Mouse (Mus musculus): Measurements from ENCODE around the gene Bcr.

The Bcr gene

DNA sequence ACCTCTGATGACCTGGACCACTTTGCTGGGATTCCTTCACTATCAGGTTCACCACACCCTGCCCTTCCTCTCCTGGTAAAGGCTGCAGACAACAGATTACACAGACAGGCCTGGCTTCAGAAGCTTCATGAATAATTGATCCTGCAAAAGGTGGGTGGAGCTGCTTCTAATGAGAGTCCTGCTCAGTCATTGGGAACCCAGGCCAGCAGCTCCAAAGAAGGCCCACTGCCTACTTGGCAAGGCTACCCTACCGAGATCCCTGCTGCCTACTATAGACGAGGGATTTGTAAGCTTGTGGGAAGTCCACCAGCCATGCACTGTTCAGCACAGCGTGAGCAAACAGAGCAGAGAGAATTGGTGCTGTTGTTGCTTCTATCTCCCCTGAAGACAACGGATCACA is 4.1 kb upstream of the Bcr start:
- CTCF ChIA-PET, result no interaction called here

DNA sequence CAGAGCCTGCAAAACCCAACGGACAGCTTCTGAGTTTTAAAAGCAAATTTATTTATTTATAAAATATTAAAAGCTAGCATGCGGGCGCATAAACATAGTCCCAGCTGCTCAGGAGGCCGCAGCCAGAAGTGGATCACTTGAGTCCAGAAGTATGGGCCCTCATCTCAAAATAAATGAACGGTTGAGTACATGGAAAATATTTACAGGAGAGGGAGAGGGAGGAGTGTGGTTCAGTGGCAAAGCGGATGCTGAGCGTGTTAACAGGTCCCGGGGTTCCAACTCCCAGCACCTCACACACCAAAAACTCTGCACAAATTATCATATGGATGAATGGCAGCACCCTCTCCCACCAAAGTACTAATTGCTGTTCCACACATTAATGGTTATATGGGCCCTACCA is 2.1 kb upstream of the Bcr start:
- CTCF ChIA-PET, result interaction anchor here (0.6 to 0.7 kb wide), 2 partner anchors 14 to 1179 kb away, joined by 4 to 27 read pairs; partner anchors contain the start of gene Prmt2

GRCm38 (mm10) chr10:75058761-75059395 is 1.5 kb upstream of the Bcr start:
- CTCF ChIA-PET, result interaction anchor here (0.6 to 1.6 kb wide), 6 partner anchors 14 to 1179 kb away, joined by 3 to 27 read pairs (median 5); partner anchors contain the start of gene Prmt2

GRCm38 (mm10) chr10:75059396-75059795 is 996 bp upstream of the Bcr start:
- CTCF ChIA-PET, result interaction anchor here (0.7 to 1.6 kb wide), 4 partner anchors 13 to 527 kb away, joined by 3 to 12 read pairs (median 5); no protein-coding TSS in a partner anchor

DNA sequence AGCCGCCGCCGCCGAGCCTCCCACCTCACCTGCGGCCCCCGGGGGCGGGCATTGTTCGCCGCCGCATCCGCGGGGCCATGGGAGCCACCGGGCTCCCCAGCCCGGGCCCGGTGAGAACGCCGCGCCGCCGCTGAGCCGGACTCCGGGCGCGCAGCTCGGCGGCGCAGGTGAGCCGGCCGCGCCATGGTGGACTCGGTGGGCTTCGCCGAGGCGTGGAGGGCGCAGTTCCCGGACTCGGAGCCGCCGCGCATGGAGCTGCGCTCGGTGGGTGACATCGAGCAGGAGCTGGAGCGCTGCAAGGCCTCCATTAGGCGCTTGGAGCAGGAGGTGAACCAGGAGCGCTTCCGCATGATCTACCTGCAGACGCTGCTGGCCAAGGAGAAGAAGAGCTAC is 447 bp downstream of the Bcr start:
- CTCF ChIA-PET, result interaction anchor here (0.5 to 1.1 kb wide), 3 partner anchors 45 to 90 kb away, joined by 3 to 5 read pairs (median 5); no protein-coding TSS in a partner anchor

- CTCF ChIA-PET, result interaction anchor here (0.5 to 1.5 kb wide), 4 partner anchors 44 to 90 kb away, joined by 3 to 5 read pairs (median 4); no protein-coding TSS in a partner anchor
These were observed 1.2 kb downstream of the Bcr start for GRCm38 (mm10) chr10:75061341-75062188.

- CTCF ChIA-PET, result interaction anchor here (1.5 kb wide), 1 partner anchor 89 kb away, joined by 3 read pairs; no protein-coding TSS in a partner anchor
These were observed 1.8 kb downstream of the Bcr start for GRCm38 (mm10) chr10:75062189-75062561.

DNA sequence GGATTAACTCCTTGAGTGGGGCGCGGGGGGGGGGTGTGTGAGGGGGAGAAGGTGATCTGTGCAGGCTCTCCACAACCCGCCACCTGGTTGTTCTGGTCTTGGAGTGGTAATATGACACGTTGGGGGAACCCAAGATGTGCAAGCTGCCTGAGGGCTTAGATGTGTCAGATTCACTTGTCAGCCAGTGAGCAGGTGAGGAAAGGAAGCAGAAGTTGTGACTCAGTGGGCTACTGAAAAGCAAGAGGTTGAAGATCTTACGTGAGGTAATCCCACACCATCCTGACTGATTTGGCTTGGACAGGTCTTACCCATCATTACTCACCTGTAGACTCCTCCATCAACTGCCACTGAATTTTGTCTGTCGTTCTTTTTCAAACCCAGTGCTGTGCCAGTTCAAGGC is 2.2 kb downstream of the Bcr start:
- CTCF ChIA-PET, result interaction anchor here (1.5 kb wide), 1 partner anchor 89 kb away, joined by 3 read pairs; no protein-coding TSS in a partner anchor

DNA sequence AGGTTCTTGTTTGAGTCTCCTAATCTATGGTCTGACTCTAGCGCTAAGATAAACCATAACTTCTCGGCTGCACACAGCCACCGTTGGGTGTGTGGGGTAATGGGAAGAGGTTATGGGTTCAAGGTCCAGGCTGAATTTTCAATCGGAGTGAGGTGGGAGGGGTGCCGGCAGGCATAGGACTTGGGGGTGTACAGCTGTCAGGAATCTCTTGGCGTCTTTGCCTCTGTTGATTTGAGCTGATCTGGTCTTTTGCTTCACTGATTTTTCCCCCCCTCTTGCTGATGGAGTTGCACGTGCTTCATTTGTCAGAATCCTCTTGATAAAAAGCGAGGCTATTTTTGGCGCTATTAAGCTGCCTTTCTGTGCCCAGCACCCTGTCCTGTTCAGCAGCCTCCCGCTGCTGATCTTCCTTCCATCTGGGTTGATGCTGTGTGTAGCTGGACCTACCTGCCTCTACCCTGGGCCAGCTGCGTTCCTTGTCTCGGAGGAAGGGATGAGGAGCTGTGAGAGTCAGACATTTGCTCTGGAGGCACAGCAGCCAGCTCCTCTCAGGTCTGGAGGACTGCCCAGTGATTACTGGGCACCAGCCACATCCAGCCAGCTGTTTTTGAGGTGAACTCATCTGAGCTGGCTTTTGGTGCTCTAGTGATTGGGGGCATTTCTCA is 3.0 kb downstream of the Bcr start:
- CTCF ChIA-PET, result interaction anchor here (0.6 to 1.5 kb wide), 2 partner anchors 88 to 888 kb away, joined by 3 to 5 read pairs; no protein-coding TSS in a partner anchor

GRCm38 (mm10) chr10:75065691-75066090 is 5.3 kb downstream of the Bcr start:
- CTCF ChIA-PET, result no interaction called here

DNA sequence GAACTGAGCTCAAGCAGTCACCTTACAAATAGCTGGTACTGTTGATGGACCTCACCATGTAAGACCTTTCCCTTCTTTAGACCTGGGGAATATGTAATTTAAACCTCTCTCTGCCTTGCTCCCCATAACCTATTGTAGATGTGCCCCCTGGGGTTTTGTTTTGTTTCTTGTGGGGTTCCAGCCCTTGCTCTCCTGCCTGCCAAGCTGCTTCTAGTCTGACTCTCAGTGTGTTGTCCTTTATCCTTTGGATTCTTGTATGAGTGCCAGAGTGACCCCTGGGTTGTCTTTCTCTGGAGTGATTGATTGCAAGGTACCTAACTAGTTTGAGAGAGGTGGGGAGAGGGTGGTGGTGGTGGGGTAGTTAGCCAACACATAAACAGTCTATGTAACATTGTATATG is 7.1 kb downstream of the Bcr start:
- CTCF ChIA-PET, result no interaction called here

GRCm38 (mm10) chr10:75068086-75068485 is 7.7 kb downstream of the Bcr start:
- CTCF ChIA-PET, result no interaction called here

- CTCF ChIA-PET, result interaction anchor here (0.5 kb wide), 1 partner anchor 764 kb away, joined by 3 read pairs; no protein-coding TSS in a partner anchor
These were observed 8.4 kb downstream of the Bcr start for GRCm38 (mm10) chr10:75068624-75069328.

DNA sequence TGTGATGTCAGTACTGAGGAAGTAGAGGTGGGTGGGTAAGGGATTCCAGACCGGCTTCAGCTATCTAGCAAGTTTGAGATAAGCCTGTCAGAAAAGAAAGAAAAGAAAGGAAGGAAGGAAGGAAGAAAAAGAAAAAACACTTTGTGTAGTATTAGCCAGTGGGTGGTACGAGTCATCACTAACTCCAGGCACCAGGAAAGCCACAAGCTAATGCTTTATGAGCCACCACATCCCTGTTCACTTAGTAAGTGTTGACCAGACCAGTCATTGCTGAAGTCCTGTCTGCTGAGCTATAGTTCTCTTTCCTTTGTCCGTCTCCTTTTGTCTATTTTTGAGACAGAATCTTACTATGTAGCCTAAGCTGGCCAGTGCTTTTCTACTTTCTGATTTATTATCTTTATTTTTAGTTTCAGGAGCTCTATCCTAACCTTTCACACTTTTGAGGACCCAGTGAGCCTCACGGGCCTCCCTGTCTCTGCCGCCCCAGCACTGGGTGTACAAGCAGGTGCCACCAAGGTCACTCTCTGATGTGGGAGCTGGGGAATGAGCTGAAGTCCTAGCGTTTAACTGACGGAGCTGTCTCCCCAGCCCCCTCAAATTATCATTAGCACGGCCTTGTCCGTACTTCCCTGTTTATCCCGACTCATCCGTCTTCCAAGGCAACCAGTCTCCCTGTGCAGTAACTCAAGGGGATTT is 10.0 kb downstream of the Bcr start:
- CTCF ChIA-PET, result interaction anchor here (0.6 kb wide), 1 partner anchor 47 kb away, joined by 20 read pairs; no protein-coding TSS in a partner anchor

- CTCF ChIA-PET, result interaction anchor here (0.6 to 1.1 kb wide), 3 partner anchors 44 to 851 kb away, joined by 3 to 7 read pairs (median 4); no protein-coding TSS in a partner anchor
These were observed 15.3 kb downstream of the Bcr start for GRCm38 (mm10) chr10:75075665-75076064.

DNA sequence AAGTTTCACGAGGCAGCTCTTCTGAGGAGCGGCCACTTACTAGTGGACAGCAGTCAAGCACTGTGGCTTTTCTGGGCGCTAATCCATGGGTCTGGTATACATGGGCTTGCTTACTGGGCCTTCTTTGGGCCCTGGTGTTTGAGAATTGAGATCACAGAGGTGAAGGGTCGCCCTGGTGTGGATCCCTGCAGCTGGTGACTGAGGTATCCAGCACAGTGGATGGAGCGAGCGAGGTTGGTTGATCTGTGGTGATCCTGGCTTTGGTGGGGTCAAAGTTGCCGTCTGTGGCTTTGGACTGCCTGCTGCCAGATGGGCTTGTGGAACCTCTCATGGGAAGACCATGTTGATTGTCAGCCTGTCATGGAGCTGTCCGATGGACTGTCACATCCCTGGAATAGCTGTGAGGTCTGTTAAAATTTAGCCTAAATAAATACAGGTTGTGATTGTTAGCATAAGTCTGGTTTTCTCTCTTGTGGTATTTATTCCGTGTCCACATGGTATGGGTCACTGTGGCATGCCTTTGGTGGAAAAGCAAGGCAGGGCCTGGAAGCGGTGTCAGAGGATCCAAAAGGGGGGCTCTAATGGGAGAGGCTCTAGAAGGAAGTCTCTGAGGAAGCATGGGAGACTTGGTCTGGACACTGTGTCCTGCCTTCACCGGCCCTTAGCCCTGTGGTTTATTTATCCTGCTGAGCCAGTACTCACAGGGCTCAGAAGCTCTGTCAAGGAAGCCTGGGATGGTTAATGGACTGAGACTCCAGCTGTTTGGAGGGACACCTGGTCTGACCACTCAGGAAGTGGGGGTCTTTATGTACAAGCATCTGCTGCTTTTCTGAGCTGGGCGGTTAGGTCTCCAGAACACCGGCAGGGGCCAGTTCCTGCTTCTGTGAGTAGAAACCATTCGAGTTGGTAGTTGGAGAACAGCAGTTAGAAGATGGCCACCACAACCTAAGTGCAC is 18.1 kb downstream of the Bcr start:
- CTCF ChIA-PET, result no interaction called here

GRCm38 (mm10) chr10:75085330-75085729 is 24.9 kb downstream of the Bcr start:
- CTCF ChIA-PET, result no interaction called here

- CTCF ChIA-PET, result no interaction called here
These were observed 28.1 kb downstream of the Bcr start for GRCm38 (mm10) chr10:75088471-75088870.

- CTCF ChIA-PET, result no interaction called here
These were observed 31.2 kb downstream of the Bcr start for GRCm38 (mm10) chr10:75091478-75092152.

Measured in spleen, embryonic (tissue).